Mouse (Mus musculus) layer of hippocampus, adult 8-10 months (tissue): ENCODE data around the gene 2300002M23Rik. TPM values are rescaled to one million over a fixed set of nuclear protein-coding genes. Genes with fewer than 3 reads are reported as not detected.
A peak's percentile ranks its signal among the peaks of the same experiment; 100 is the strongest.

ENCODE experiments used
- DNase-seq, 2 experiments: peaks; one replicate each; pipeline ENCODE4 v3.0.0; 2022; ENCODE audit warnings: low spot score in 2 of 2
- total RNA-seq, 4 experiments: library from RNA; stranded (reverse); gene quantifications; 2 replicates each; pipeline ENCODE4 v1.2.4; 2022

Gene 2300002M23Rik
- total RNA-seq, 4 experiments from 2014 or later, result not detected

GRCm38 (mm10) chr17:35556186-35556765 lies 11.0 kb upstream of the 2300002M23Rik start:
- DNase-seq, result no peak

GRCm38 (mm10) chr17:35556812-35557211 lies 10.4 kb upstream of the 2300002M23Rik start:
- peak in 1 of 2 experiments; percentile 37 for DNase-seq

- DNase-seq, result no peak
Observed at GRCm38 (mm10) chr17:35557351-35557750, 9.9 kb upstream of the 2300002M23Rik start.

GRCm38 (mm10) chr17:35558216-35558615 lies 9.0 kb upstream of the 2300002M23Rik start:
- no peak for DNase-seq

GRCm38 (mm10) chr17:35567767-35568166 lies 517 bp downstream of the 2300002M23Rik start:
- no peak for DNase-seq

- no peak for DNase-seq
Observed at GRCm38 (mm10) chr17:35569091-35569944, 2.1 kb downstream of the 2300002M23Rik start.

- DNase-seq, result no peak
Observed at GRCm38 (mm10) chr17:35570836-35571235, 3.6 kb downstream of the 2300002M23Rik start.

GRCm38 (mm10) chr17:35571477-35571876 lies 4.2 kb downstream of the 2300002M23Rik start:
- DNase-seq, result no peak

- peak; percentile 30 to 83 for DNase-seq
Observed at GRCm38 (mm10) chr17:35578211-35578610, 11.0 kb downstream of the 2300002M23Rik start.

- no peak for DNase-seq
Observed at GRCm38 (mm10) chr17:35582900-35583299, 15.7 kb downstream of the 2300002M23Rik start.

- DNase-seq, result peak; percentile 57 to 88
Observed at GRCm38 (mm10) chr17:35584330-35584937, 17.2 kb downstream of the 2300002M23Rik start.

GRCm38 (mm10) chr17:35587291-35587690 lies 20.0 kb downstream of the 2300002M23Rik start:
- DNase-seq, result no peak

GRCm38 (mm10) chr17:35588387-35588786 lies 21.1 kb downstream of the 2300002M23Rik start:
- DNase-seq, result no peak

GRCm38 (mm10) chr17:35590410-35591218 lies 23.4 kb downstream of the 2300002M23Rik start:
- peak; percentile 75 to 80 for DNase-seq

GRCm38 (mm10) chr17:35591219-35591578 lies 23.9 kb downstream of the 2300002M23Rik start:
- DNase-seq, result no peak

- no peak for DNase-seq
Observed at GRCm38 (mm10) chr17:35591731-35592130, 24.5 kb downstream of the 2300002M23Rik start.

GRCm38 (mm10) chr17:35592131-35592530 lies 24.9 kb downstream of the 2300002M23Rik start:
- DNase-seq, result no peak

- DNase-seq, result no peak
Observed at GRCm38 (mm10) chr17:35593786-35594185, 26.5 kb downstream of the 2300002M23Rik start.

GRCm38 (mm10) chr17:35594456-35594855 lies 27.2 kb downstream of the 2300002M23Rik start:
- DNase-seq, result no peak

GRCm38 (mm10) chr17:35597399-35597798 lies 30.1 kb downstream of the 2300002M23Rik start:
- no peak for DNase-seq

- no peak for DNase-seq
Observed at GRCm38 (mm10) chr17:35601249-35601648, 34.0 kb downstream of the 2300002M23Rik start, which contains the start of gene Sfta2. Gene Sfta2 (plus strand): TSS chr17:35601549.
